Mouse (Mus musculus) liver, embryonic 14.5 days (tissue): Measurements from ENCODE around the gene Vav2.

Experiments
- CTCF ChIP-seq: IDR thresholded peaks from 2 replicates; pipeline ENCODE4 v1.5.1; 2016; ENCODE audit warnings: antibody characterized with exemption, low read depth, control low read depth
- EP300 ChIP-seq: IDR thresholded peaks from 2 replicates; pipeline ENCODE4 v1.6.1; 2016; ENCODE audit warnings: antibody characterized with exemption, low read depth

GRCm38 (mm10) chr2:27237342-27237741 is 189.5 kb downstream of the Vav2 start:
- TF ChIP-seq CTCF, result peak; percentile 89
- TF ChIP-seq EP300, result no peak
